Mouse (Mus musculus): ENCODE results near the gene Rnase4. TPM values are rescaled to one million over a fixed set of nuclear protein-coding genes. Genes with fewer than 3 reads are reported as not detected.

Gene Rnase4
- polyA plus RNA-seq, 2 experiments, result 59.4 to 66.2 TPM

DNA sequence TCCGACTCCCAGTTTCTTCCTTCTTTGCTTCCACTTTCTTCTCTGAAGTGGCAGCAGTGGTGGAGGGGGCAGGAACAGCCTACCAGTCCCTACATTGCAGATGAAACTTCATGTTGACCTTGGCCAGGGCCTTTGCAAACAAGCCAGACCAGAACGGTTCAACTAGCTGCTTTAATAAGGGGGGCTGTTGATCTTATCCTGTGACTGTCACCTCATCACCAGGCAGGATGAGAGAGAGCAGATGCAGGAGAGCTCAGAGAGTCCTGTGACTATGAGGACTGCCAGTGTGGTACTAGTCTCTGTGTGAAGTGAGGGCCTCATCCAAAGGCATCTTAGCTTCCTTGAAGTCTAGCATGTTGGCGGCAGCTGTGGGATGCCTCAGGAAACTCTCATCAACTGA, 57.1 kb downstream of the Rnase4 start:
- H3K4me2 ChIP-seq (replicated peaks; ENCODE audit: low read depth, low read length, severe bottlenecking), result no peak overlapping the region
- no peak overlapping the region for H3K9ac ChIP-seq (ENCODE audit: low read depth, low read length, severe bottlenecking)
- no peaks in the 10 kb centered on the region for H3K4me1 ChIP-seq (ENCODE audit: control insufficient read depth, insufficient read depth, low read length)
- H3K9me3 ChIP-seq (ENCODE audit: control insufficient read depth, low read length), result no peaks in the 10 kb centered on the region
- WGBS, result 63% methylated on average over 3 of the region's 3 CpGs
- no peaks in the 10 kb centered on the region for H3K36me3 ChIP-seq (ENCODE audit: control insufficient read depth, insufficient read depth, low read length)
- no peak overlapping the region for H3K27ac ChIP-seq (replicated peaks; ENCODE audit: low read depth, low read length)
- H3K4me3 ChIP-seq (replicated peaks; ENCODE audit: low read length), result no peak overlapping the region
- no peak for DNase-seq (ENCODE audit: low spot score)
- ATAC-seq (ENCODE audit: low FRiP score, low read depth), result no peak
- H3K27me3 ChIP-seq (ENCODE audit: control insufficient read depth, insufficient read depth, low read length), result no peaks in the 10 kb centered on the region
- no peak for TF ChIP-seq POLR2A (IDR thresholded peaks at IDR 0.05; ENCODE audit: borderline replicate concordance, extremely low read depth, insufficient read depth, insufficient read length)

GRCm38 (mm10) chr14:51149164-51149563, 58.3 kb downstream of the Rnase4 start:
- Histone ChIP-seq H3K4me3 (replicated peaks; ENCODE audit: low read length) (no peak overlapping the region), H3K9me3 (ENCODE audit: control insufficient read depth, low read length) (no peaks in the 10 kb centered on the region), H3K4me1 (ENCODE audit: control insufficient read depth, insufficient read depth, low read length) (no peaks in the 10 kb centered on the region), H3K9ac (ENCODE audit: low read depth, low read length, severe bottlenecking) (no peak overlapping the region), H3K4me2 (replicated peaks; ENCODE audit: low read depth, low read length, severe bottlenecking) (no peak overlapping the region), H3K27me3 (ENCODE audit: control insufficient read depth, insufficient read depth, low read length) (no peaks in the 10 kb centered on the region), H3K27ac (replicated peaks; ENCODE audit: low read depth, low read length) (no peak overlapping the region), H3K36me3 (ENCODE audit: control insufficient read depth, insufficient read depth, low read length) (no peaks in the 10 kb centered on the region)
- WGBS, result 16% methylated on average over 5 of the region's 5 CpGs
- ATAC-seq (ENCODE audit: low FRiP score, low read depth), result no peak
- TF ChIP-seq POLR2A (IDR thresholded peaks at IDR 0.05; ENCODE audit: borderline replicate concordance, extremely low read depth, insufficient read depth, insufficient read length), result no peak
- no peak for DNase-seq (ENCODE audit: low spot score)

GRCm38 (mm10) chr14:51150206-51150831, 59.4 kb downstream of the Rnase4 start:
- no peaks in the 10 kb centered on the region for H3K4me1 ChIP-seq (ENCODE audit: control insufficient read depth, insufficient read depth, low read length)
- no peak overlapping the region for H3K27ac ChIP-seq (replicated peaks; ENCODE audit: low read depth, low read length)
- H3K9me3 ChIP-seq (ENCODE audit: control insufficient read depth, low read length), result no peaks in the 10 kb centered on the region
- no peak overlapping the region for H3K4me3 ChIP-seq (replicated peaks; ENCODE audit: low read length)
- no peaks in the 10 kb centered on the region for H3K27me3 ChIP-seq (ENCODE audit: control insufficient read depth, insufficient read depth, low read length)
- 86% methylated on average over 3 of the region's 3 CpGs for WGBS
- H3K36me3 ChIP-seq (ENCODE audit: control insufficient read depth, insufficient read depth, low read length), result no peaks in the 10 kb centered on the region
- TF ChIP-seq POLR2A (IDR thresholded peaks at IDR 0.05; ENCODE audit: borderline replicate concordance, extremely low read depth, insufficient read depth, insufficient read length), result no peak
- H3K9ac ChIP-seq (ENCODE audit: low read depth, low read length, severe bottlenecking), result no peak overlapping the region
- no peak overlapping the region for H3K4me2 ChIP-seq (replicated peaks; ENCODE audit: low read depth, low read length, severe bottlenecking)
- DNase-seq (ENCODE audit: low spot score), result no peak
- ATAC-seq (ENCODE audit: low FRiP score, low read depth), result no peak

- Histone ChIP-seq H3K4me1 (ENCODE audit: control insufficient read depth, insufficient read depth, low read length) (no peaks in the 10 kb centered on the region), H3K36me3 (ENCODE audit: control insufficient read depth, insufficient read depth, low read length) (no peaks in the 10 kb centered on the region), H3K9me3 (ENCODE audit: control insufficient read depth, low read length) (no peaks in the 10 kb centered on the region), H3K27me3 (ENCODE audit: control insufficient read depth, insufficient read depth, low read length) (no peaks in the 10 kb centered on the region), H3K9ac (ENCODE audit: low read depth, low read length, severe bottlenecking) (no peak overlapping the region), H3K4me3 (replicated peaks; ENCODE audit: low read length) (no peak overlapping the region), H3K27ac (replicated peaks; ENCODE audit: low read depth, low read length) (no peak overlapping the region), H3K4me2 (replicated peaks; ENCODE audit: low read depth, low read length, severe bottlenecking) (no peak overlapping the region)
- 71% methylated on average over 5 of the region's 5 CpGs for WGBS
- DNase-seq (ENCODE audit: low spot score), result no peak
- no peak for TF ChIP-seq POLR2A (IDR thresholded peaks at IDR 0.05; ENCODE audit: borderline replicate concordance, extremely low read depth, insufficient read depth, insufficient read length)
- no peak for ATAC-seq (ENCODE audit: low FRiP score, low read depth)
Measured at GRCm38 (mm10) chr14:51152249-51152870, 61.5 kb downstream of the Rnase4 start.

Other genes with a start within 250 kb of the Rnase4 start
- 9.5 and 13.0 TPM in 2 replicates for gene Tep1, start 220.5 kb upstream of the Rnase4 start, polyA plus RNA-seq (2012; rRNA removed)
- gene Tep1, start 220.5 kb upstream of the Rnase4 start, polyA plus RNA-seq (2014; fragmentation: Nextera tagmentation; extraction: Ambion mirVana), result 8.3 and 10.5 TPM in 2 replicates
- 0.17 and 0.28 TPM in 2 replicates for gene Klhl33, start 193.6 kb upstream of the Rnase4 start, polyA plus RNA-seq (2012; rRNA removed)
- gene Klhl33, start 193.6 kb upstream of the Rnase4 start, polyA plus RNA-seq (2014; fragmentation: Nextera tagmentation; extraction: Ambion mirVana), result 0.08 and 0.11 TPM in 2 replicates
- gene Osgep, start 166.2 kb upstream of the Rnase4 start, polyA plus RNA-seq (2012; rRNA removed), result 116 and 137 TPM in 2 replicates
- 163 and 164 TPM in 2 replicates for gene Osgep, start 166.2 kb upstream of the Rnase4 start, polyA plus RNA-seq (2014; fragmentation: Nextera tagmentation; extraction: Ambion mirVana)
- gene Apex1, start 166.1 kb upstream of the Rnase4 start, polyA plus RNA-seq (2012; rRNA removed), result 127 and 143 TPM in 2 replicates
- 218 and 219 TPM in 2 replicates for gene Apex1, start 166.1 kb upstream of the Rnase4 start, polyA plus RNA-seq (2014; fragmentation: Nextera tagmentation; extraction: Ambion mirVana)
- gene Pip4p1, start 160.2 kb upstream of the Rnase4 start, polyA plus RNA-seq (2012; rRNA removed), result 82.3 and 122 TPM in 2 replicates
- 50.3 and 54.0 TPM in 2 replicates for gene Pip4p1, start 160.2 kb upstream of the Rnase4 start, polyA plus RNA-seq (2014; fragmentation: Nextera tagmentation; extraction: Ambion mirVana)
- 37.7 and 42.1 TPM in 2 replicates for gene Pnp, start 160.0 kb upstream of the Rnase4 start, polyA plus RNA-seq (2012; rRNA removed)
- 52.4 and 52.6 TPM in 2 replicates for gene Pnp, start 160.0 kb upstream of the Rnase4 start, polyA plus RNA-seq (2014; fragmentation: Nextera tagmentation; extraction: Ambion mirVana)
- 42.1 and 42.8 TPM in 2 replicates for gene Gm49342, start 146.6 kb upstream of the Rnase4 start, polyA plus RNA-seq (2012; rRNA removed)
- gene Gm49342, start 146.6 kb upstream of the Rnase4 start, polyA plus RNA-seq (2014; fragmentation: Nextera tagmentation; extraction: Ambion mirVana), result not detected in 2 replicates
- 0.15 and 0.31 TPM in 2 replicates for gene Pnp2, start 135.1 kb upstream of the Rnase4 start, polyA plus RNA-seq (2012; rRNA removed)
- gene Pnp2, start 135.1 kb upstream of the Rnase4 start, polyA plus RNA-seq (2014; fragmentation: Nextera tagmentation; extraction: Ambion mirVana), result 0.37 and 0.39 TPM in 2 replicates
- gene Rnase10, start 83.3 kb upstream of the Rnase4 start, polyA plus RNA-seq (2012; rRNA removed), result 0.13 and 0.18 TPM in 2 replicates
- not detected in 2 replicates for gene Rnase10, start 83.3 kb upstream of the Rnase4 start, polyA plus RNA-seq (2014; fragmentation: Nextera tagmentation; extraction: Ambion mirVana)
- 0.05 TPM in 1 of 2 replicates, not detected in the other for gene Rnase9, start 49.2 kb upstream of the Rnase4 start, polyA plus RNA-seq (2012; rRNA removed)
- not detected in 2 replicates for gene Rnase9, start 49.2 kb upstream of the Rnase4 start, polyA plus RNA-seq (2014; fragmentation: Nextera tagmentation; extraction: Ambion mirVana)
- not detected in 2 replicates for gene Rnase11, start 40.9 kb upstream of the Rnase4 start, polyA plus RNA-seq (2012; rRNA removed)
- gene Rnase11, start 40.9 kb upstream of the Rnase4 start, polyA plus RNA-seq (2014; fragmentation: Nextera tagmentation; extraction: Ambion mirVana), result not detected in 2 replicates
- 0.14 and 0.17 TPM in 2 replicates for gene Rnase12, start 33.4 kb upstream of the Rnase4 start, polyA plus RNA-seq (2012; rRNA removed)
- gene Rnase12, start 33.4 kb upstream of the Rnase4 start, polyA plus RNA-seq (2014; fragmentation: Nextera tagmentation; extraction: Ambion mirVana), result not detected in 2 replicates
- not detected in 2 replicates for gene Olfr750, start 16.6 kb upstream of the Rnase4 start, polyA plus RNA-seq (2012; rRNA removed)
- not detected in 2 replicates for gene Olfr750, start 16.6 kb upstream of the Rnase4 start, polyA plus RNA-seq (2014; fragmentation: Nextera tagmentation; extraction: Ambion mirVana)
- gene Ang, start 73 bp downstream of the Rnase4 start, polyA plus RNA-seq (2012; rRNA removed), result 9.7 and 13.6 TPM in 2 replicates
- gene Ang, start 73 bp downstream of the Rnase4 start, polyA plus RNA-seq (2014; fragmentation: Nextera tagmentation; extraction: Ambion mirVana), result 7.3 and 8.3 TPM in 2 replicates
- gene Eddm3b, start 23.3 kb downstream of the Rnase4 start, polyA plus RNA-seq (2012; rRNA removed), result 0.04 TPM in 1 of 2 replicates, not detected in the other
- gene Eddm3b, start 23.3 kb downstream of the Rnase4 start, polyA plus RNA-seq (2014; fragmentation: Nextera tagmentation; extraction: Ambion mirVana), result not detected in 2 replicates
- gene Rnase6, start 32.8 kb downstream of the Rnase4 start, polyA plus RNA-seq (2012; rRNA removed), result 1.1 and 1.3 TPM in 2 replicates
- 0.77 and 2.3 TPM in 2 replicates for gene Rnase6, start 32.8 kb downstream of the Rnase4 start, polyA plus RNA-seq (2014; fragmentation: Nextera tagmentation; extraction: Ambion mirVana)
- 0.47 and 0.61 TPM in 2 replicates for gene Rnase1, start 55.7 kb downstream of the Rnase4 start, polyA plus RNA-seq (2012; rRNA removed)
- gene Rnase1, start 55.7 kb downstream of the Rnase4 start, polyA plus RNA-seq (2014; fragmentation: Nextera tagmentation; extraction: Ambion mirVana), result 0.39 and 0.61 TPM in 2 replicates
- gene Rnase2b, start 71.2 kb downstream of the Rnase4 start, polyA plus RNA-seq (2012; rRNA removed), result not detected in 2 replicates
- not detected in 2 replicates for gene Rnase2b, start 71.2 kb downstream of the Rnase4 start, polyA plus RNA-seq (2014; fragmentation: Nextera tagmentation; extraction: Ambion mirVana)
- gene Ang2, start 108.1 kb downstream of the Rnase4 start, polyA plus RNA-seq (2012; rRNA removed), result not detected in 2 replicates
- not detected in 2 replicates for gene Ang2, start 108.1 kb downstream of the Rnase4 start, polyA plus RNA-seq (2014; fragmentation: Nextera tagmentation; extraction: Ambion mirVana)
- not detected in 2 replicates for gene Ear14, start 112.3 kb downstream of the Rnase4 start, polyA plus RNA-seq (2012; rRNA removed)
- gene Ear14, start 112.3 kb downstream of the Rnase4 start, polyA plus RNA-seq (2014; fragmentation: Nextera tagmentation; extraction: Ambion mirVana), result not detected in 2 replicates
- not detected in 2 replicates for gene Rnase2a, start 165.0 kb downstream of the Rnase4 start, polyA plus RNA-seq (2012; rRNA removed)
- gene Rnase2a, start 165.0 kb downstream of the Rnase4 start, polyA plus RNA-seq (2014; fragmentation: Nextera tagmentation; extraction: Ambion mirVana), result not detected in 2 replicates

Measured in limb, embryonic 14.5 days (tissue).